Mouse (Mus musculus) CH12.LX (cell line): ENCODE data around the gene Olfr979.
"Not testable (repeated sequence)": the region's sequence is repeated elsewhere in the genome, so short reads cannot be mapped to it uniquely, and the experiment has no call there.

Experiments used
- CTCF ChIP-seq, 2 experiments: IDR thresholded peaks in 1 of 2; conservative IDR thresholded peaks in 1 of 2; 2 replicates each; pipeline ENCODE4 v1.5.1; 2011 to 2012; ENCODE audit warnings: low read depth in 2 of 2, low read length in 2 of 2, improper control_type of control experiment in 1 of 2, inconsistent platforms in 1 of 2, mild to moderate bottlenecking in 1 of 2, moderate library complexity in 1 of 2
- MAFK ChIP-seq: IDR thresholded peaks from 2 replicates; pipeline ENCODE4 v1.6.1; 2011; ENCODE audit warnings: low read length, improper control_type of control experiment; ENCODE audit not compliant: insufficient replicate concordance
- MEF2A ChIP-seq: IDR thresholded peaks from 2 replicates; pipeline ENCODE4 v1.6.1; 2014; ENCODE audit warnings: low read depth, mild to moderate bottlenecking, inconsistent platforms, low read length, improper control_type of control experiment, borderline replicate concordance
- POLR2A ChIP-seq: IDR thresholded peaks from 2 replicates; pipeline ENCODE4 v1.6.1; 2011; ENCODE audit warnings: low read depth, mild to moderate bottlenecking, improper control_type of control experiment, low read length
- RAD21 ChIP-seq: IDR thresholded peaks from 2 replicates; pipeline ENCODE4 v1.6.1; 2011; ENCODE audit warnings: low read depth, mild to moderate bottlenecking, low read length, improper control_type of control experiment, moderate library complexity

GRCm38 (mm10) chr9:39961033-39961432, 42.2 kb downstream of the Olfr979 start, which contains the start of gene Olfr976:
- TF ChIP-seq MEF2A; CTCF (conservative IDR thresholded peaks at IDR 0.05 in 1 of 2, IDR thresholded peaks at IDR 0.05 in 1 of 2; ENCODE audit: low read depth in 2 of 2, low read length in 2 of 2); MAFK; POLR2A; RAD21: not testable (repeated sequence)
